Mouse (Mus musculus) frontal cortex, postnatal 14 days (tissue): ENCODE data around the gene Pstpip1.

ENCODE experiments used
- DNase-seq, 2 experiments: peaks; one replicate each; pipeline ENCODE4 v3.0.0; 2022; ENCODE audit warnings: low spot score in 2 of 2

Gene Pstpip1

DNA sequence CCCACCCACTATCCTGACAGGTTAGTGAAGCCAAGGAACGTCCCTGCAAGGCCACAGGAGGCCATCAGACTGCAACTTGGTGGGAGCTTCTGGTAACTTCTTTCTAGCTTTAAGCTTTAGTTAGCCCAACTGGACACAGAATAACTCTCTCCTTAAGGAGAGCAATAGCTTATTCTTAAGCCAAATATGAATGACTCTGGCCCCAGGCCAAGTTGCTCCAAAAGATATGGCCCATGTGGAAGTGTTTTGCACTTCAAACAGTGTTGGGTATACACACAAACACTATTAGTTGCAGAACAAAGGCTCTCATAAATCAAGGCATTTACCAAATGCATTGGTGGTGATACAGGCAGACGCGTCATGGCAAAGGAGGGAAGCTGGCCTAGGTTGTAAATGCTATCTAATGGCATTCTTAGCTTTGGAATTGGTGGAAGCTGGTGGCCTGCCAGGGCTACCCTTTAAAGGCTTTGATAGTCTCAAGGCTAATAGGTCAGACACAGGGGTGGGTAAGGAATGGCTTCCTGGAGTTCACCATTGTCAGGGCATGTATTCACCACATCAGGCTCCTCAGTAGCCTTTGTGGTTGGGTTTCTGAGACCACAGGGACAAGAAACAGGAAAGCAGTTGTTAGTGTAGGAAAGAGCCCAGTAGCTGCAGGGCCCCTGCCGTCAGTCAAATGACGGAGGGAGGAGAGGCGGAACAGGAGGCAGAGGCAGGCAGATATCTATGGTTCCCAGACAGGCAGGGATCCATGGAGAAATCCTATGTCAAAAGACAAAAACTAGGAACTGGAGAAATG is 16.7 kb downstream of the Pstpip1 start:
- DNase-seq, result no peak

DNA sequence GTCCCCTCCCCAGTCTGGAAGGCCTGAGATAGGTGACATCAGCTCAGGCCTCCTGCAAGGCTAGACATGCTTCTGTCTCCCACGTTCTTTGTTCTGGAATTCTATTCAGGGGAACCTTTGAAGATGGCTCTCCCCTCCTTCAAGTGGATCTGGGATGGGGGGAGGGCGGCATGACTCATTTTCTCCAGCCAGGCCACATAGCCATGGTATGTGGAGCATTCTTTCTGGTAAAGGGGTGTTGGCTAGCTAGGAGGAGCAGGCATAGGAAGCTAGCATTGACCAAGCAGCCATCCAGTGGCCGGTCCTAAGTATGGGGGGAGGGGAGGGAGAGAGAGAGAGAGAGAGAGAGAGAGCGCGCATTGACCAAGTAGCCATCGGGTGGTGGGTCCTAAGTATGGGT is 17.8 kb downstream of the Pstpip1 start:
- DNase-seq, result no peak

DNA sequence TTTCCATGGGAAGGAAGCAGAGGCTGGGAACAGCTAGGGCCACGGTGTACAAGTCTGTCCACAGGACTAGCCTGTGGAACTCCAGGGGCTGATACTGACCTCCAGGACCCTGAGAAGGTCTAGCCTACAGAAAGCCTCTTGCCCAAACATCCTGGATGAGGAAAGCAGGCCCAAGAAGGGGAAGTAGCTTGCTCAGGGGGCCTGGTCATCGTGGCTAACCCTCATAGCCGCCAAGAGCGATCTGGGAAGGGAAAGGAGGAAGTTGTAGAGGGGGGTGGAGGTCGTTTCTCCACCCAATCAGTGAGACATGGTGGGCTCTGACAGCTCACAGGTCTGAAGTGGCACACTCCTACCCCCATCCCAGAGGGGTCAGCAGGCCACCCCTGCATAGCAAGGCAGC is 18.4 kb downstream of the Pstpip1 start:
- DNase-seq, result no peak

DNA sequence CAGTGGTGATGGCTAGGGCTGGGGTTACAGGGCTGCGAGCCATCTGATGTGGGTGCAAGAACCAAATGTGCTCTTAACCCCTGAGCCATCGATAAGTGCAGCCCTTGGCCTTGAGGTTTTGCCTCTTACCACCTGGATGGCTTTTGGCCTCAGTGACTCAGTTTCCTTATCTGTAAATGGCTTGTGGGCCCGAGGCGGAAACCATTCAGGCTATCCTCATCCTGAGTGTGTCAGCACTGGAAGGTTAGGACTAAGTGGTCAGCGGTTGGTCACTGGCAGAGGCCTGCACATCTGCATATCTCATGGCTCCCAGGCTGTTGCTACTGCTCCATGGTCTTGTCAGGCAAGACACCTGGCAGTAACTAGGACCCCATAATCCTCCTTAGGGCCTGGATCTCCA is 28.3 kb downstream of the Pstpip1 start:
- DNase-seq, result no peak

GRCm38 (mm10) chr9:56118582-56118981 is 28.8 kb downstream of the Pstpip1 start:
- peak; percentile 57 to 67 for DNase-seq

DNA sequence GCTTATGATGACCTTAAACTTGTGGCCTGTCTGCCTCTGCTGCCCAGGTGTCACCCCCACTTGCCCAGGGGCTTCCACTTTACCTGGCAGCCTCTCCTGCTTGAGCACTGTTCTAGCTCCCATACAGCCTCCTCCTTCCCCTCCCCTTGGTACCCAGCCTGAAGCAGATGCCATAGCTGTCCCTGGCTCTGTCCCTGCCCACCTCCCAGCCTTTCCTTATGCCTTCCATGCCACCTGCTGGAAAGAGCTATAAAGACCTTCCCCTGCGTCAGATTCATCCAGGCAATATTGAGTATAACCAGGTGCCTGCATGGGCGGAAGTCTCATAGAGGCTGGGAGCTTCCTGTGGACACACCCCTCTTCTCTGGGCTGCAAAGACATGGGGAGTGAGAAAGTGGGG is 29.9 kb downstream of the Pstpip1 start:
- DNase-seq, result no peak

DNA sequence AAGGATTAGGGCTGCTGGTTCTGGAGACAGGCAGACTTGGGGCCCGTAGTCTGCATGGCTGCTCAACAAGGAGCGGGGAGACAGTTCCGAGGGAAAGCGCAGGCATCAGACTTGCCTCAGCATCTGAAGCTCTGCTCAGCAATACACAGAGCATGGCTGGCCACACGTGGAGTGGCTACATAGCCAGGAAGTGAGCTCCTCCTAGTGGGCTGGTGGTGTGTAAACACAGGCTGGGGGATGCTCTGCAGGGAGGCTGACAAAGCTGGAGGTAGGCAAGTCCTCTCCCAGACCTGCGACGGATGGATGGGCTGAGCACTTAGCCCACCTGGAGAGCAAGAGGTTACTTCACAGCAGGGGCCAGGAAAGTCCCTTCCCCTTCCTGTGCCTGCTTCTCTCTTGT is 31.3 kb downstream of the Pstpip1 start:
- DNase-seq, result peak in 1 of 2 experiments; percentile 51

- no peak for DNase-seq
Measured at GRCm38 (mm10) chr9:56122973-56123372, 33.2 kb downstream of the Pstpip1 start.

DNA sequence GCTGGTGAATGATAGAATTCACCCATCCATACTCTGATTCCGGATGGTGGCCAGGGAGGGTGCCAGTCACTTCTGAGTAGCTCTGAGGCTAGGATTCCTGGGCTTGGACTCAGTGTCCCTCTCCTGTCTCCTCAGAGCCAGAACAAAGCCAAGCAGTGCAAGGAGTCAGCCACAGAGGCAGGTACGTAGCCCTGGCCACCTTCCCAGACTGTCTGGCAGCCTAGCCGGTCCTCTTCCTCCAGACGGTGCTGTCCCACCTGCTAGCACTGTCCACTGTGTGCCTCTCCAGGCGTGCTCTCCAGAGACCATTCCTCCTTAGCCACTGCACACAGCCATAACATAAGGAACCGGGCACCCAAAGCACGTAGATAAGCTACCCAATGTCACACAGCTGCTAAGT is 33.9 kb downstream of the Pstpip1 start:
- no peak for DNase-seq

- DNase-seq, result no peak
Measured at GRCm38 (mm10) chr9:56124561-56124960, 34.8 kb downstream of the Pstpip1 start.

- no peak for DNase-seq
Measured at GRCm38 (mm10) chr9:56126453-56127173, 36.9 kb downstream of the Pstpip1 start.

- no peak for DNase-seq
Measured at GRCm38 (mm10) chr9:56128331-56128730, 38.6 kb downstream of the Pstpip1 start.

GRCm38 (mm10) chr9:56129951-56130350 is 40.2 kb downstream of the Pstpip1 start:
- no peak for DNase-seq

DNA sequence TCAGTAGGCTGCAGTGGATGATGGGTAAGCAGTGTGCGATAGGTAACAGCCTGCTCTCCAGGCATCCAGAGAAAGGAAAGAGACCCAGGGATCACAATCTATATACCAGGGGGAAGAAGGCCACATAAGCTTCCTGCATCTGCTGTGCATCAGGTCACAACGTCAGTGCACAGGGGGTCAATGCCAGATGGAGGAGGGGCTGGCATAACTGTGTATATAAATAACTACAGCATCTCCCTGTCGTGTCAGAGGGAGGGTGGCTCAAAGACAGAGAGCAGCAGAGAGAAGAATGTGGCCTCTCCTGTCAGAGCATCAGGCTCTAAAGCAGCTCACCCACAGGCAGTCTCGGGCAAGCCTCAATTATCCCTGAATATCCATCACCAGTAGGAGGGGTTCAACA is 40.8 kb downstream of the Pstpip1 start:
- DNase-seq, result no peak

GRCm38 (mm10) chr9:56131813-56132525 is 42.2 kb downstream of the Pstpip1 start:
- no peak for DNase-seq

DNA sequence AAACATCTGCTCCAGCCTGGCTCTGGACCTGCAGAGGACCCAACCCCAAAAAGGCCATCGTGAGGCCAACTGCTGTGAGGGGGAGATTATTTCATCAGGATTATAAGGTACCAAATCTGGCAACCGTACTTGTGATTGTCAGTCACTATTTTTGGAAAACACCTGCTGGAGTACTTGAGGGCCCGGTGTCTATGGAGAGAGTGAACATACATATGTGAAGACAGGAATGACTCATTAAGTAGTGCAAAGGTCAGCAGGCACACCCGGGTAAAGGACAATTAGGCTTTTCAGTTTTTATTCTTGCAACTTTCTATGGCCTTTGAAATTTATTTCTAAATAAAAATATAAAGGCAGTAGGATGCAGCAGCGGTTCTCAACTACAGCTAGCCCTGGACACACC is 44.2 kb downstream of the Pstpip1 start:
- DNase-seq, result no peak

GRCm38 (mm10) chr9:56134614-56135013 is 44.9 kb downstream of the Pstpip1 start:
- no peak for DNase-seq

GRCm38 (mm10) chr9:56135590-56136197 is 45.9 kb downstream of the Pstpip1 start:
- DNase-seq, result no peak

- no peak for DNase-seq
Measured at GRCm38 (mm10) chr9:56141776-56142175, 52.0 kb downstream of the Pstpip1 start.

- no peak for DNase-seq
Measured at GRCm38 (mm10) chr9:56144366-56145003, 54.7 kb downstream of the Pstpip1 start.

DNA sequence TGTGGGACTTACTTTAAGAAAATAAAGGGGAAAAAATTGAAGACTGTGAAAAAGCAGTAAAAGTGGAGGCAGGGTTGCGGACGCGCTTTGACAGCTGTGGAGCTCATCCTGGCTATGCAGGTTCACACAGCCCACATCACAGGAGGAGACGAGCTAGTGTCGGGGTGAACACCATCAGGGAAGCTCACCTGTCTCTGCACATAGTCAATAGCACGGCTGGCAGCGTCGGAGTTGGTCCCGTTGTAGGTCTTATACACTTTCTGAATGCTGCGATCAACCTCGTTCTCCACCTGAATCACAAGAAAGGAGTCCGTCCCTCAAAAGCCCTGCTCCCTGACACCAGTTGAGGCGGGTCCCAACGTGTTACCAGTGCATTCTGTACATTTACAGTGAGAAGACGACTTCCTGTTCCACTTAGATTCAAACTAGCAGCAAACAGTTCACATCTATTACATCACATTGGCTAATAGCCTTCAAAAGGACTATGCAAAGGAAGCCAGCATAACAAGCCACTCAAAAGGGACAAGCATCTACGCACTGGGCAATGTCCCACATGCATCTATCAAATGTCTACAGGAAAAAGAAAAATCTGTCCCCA is 56.7 kb downstream of the Pstpip1 start:
- DNase-seq, result no peak
